Mouse (Mus musculus) fibroblast of lung, adult 2 months (primary cell): Measurements from ENCODE around the gene Thsd1.

Source experiments
- DNase-seq: peaks from one replicate; pipeline ENCODE4 v3.0.0-alpha.2; 2011; ENCODE audit warnings: low read depth

Gene Thsd1

DNA sequence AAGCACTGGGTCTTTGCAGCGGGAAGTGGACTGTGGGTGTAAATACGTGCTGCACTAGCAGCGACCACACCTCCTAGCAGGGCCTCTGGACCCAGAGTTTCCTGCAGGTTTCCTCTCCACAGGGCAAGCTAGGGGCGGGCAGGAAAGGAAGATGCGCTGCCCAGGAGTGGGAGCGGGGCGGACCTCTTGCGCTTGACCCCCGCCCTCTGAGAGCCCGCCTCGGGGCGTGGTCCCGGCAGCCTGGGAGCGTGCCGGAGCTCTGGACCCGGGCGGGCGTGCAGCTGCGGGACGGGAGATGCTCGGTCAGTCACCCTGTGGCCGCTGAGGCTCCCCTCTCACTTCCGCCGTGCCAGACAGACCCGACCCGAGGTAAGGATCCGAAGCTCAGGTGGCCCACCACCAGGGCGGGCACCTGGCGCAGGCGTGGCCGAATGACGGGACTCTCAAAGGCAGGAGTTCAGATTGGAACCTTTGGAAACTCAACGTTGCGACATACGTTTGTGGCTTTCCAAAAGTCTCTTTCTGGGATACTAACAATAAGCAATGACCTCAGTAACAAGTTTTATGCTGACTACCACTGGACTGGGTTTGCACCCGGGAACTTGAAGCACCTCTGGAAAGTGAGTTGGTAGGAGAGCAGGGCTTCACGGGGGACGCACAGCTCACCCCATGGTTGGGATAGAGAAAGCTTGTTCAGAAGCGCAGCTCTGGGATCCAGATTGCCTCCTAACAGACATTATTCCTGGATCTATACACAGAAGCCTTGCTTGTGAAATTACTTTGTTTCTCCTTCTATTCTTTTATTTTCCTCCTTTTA is at the start of gene Thsd1:
Thsd1 (plus strand) TSS at position 253 of the 817 bp plus-strand sequence.
- no peak for DNase-seq

- DNase-seq, result no peak
These were observed 42.2 kb upstream of the Thsd1 start for GRCm38 (mm10) chr8:22184884-22185283.

- peak; percentile 78 for DNase-seq
These were observed 41.4 kb upstream of the Thsd1 start, which contains the start of gene Ckap2 for GRCm38 (mm10) chr8:22185431-22186397. Gene Ckap2 (minus strand): TSS chr8:22185819.

DNA sequence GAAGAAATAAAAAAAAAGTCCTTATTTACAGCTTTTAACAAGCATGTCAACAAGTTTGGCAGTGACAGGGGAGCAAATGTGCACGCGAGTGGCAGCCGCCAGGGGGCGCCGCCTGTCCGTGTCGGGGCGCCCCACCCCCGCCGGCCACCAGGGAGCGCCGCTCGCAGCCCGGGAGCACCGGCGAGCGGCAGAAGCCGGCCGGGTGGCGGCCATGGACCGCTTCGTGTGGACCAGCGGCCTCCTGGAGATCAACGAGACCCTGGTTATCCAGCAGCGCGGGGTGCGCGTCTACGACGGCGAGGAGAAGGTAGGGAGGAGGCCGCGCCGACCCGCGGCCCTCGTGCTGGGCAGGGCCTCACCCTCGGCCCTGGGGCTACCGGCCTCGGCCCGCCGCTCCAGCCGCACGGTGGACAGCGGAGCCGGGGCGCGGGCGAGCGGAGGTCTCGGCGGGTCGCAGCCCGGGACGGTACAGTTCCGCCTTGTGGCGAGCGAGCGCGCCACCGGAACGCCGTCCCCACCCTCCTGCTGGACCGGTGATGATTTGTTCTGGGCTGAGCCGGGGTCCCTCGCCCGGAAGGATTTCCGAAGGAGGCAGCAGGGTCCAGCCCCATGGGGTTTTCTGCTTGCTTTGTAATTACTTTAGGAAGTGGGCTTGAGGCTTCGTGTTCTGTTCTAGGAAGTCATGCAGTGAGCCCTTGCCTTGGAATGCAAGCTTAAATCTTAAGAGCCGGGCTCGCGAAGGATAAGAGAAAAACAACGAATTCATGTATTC is 34.3 kb upstream of the Thsd1 start, which contains the start of gene Vps36:
Vps36 (plus strand) TSS at position 150 of the 772 bp plus-strand sequence.
- peak; percentile 49 for DNase-seq

DNA sequence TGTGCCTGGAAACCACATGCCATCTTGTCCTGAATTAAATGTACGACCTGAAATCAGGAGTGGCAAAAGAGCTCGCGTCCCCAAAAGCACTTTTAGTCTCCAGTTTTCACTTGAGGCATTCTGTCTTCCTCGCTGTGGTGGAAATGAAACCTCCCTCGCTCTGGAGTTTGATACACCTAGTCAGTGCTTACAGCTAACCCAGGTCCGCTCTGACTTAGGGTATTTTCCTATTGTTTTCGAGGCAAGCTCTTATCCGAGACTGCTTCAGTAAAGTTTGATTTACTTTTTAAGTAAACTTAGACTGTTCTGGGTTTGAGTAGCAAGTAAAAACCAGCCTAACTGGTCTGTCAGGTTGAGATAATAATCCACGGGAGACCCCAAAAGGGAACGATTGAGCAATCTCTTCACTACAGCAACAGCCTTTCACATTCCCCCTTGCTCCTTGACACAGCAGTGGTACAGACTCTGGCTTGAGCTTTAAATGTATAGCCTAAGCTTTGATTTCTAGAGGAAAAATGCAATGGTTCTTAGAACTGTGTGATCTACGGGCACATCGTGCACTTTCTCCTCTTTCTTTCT is 33.6 kb upstream of the Thsd1 start:
- no peak for DNase-seq

- DNase-seq, result no peak
These were observed 29.2 kb upstream of the Thsd1 start for GRCm38 (mm10) chr8:22197914-22198313.

DNA sequence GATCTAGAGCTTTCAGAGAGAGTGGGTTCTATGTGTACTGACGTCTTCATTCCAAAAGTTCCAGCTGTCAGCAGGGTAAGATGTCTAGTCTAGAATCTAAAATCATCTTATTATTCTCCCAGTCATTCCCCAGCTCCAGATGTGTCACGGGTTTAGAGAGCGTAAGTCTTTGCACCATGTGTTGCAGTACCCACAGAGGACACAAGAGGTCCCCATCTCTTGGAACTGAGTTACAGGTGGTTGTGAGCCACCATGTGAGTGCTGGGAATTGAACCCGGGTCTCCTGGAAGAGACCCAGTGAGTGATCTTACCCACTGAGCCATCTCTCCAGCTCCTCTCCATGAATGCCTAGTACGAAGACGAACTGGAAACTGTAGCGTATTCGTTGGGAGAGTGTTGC is 27.6 kb upstream of the Thsd1 start:
- DNase-seq, result no peak

- no peak for DNase-seq
These were observed 19.6 kb upstream of the Thsd1 start for GRCm38 (mm10) chr8:22207535-22207934.

DNA sequence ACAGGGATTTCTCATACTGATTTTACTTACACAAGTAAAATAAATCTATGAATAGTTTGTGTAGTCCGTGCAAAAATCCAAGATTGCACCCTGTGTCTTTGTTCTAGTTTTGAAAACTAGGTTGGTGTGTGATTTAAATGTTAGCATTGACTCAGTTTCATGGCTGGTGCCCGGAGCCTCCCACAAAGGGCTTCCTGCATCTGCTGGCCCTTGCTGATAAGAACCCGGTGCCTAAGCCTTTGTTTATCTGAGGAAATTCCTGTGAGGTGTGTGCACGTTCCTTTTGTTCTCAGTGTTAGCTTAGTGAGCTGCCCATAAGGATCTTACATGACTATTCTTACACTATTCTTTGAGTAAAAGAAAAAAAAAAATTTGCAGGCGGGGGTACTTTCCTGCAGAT is 18.1 kb upstream of the Thsd1 start:
- DNase-seq, result no peak

DNA sequence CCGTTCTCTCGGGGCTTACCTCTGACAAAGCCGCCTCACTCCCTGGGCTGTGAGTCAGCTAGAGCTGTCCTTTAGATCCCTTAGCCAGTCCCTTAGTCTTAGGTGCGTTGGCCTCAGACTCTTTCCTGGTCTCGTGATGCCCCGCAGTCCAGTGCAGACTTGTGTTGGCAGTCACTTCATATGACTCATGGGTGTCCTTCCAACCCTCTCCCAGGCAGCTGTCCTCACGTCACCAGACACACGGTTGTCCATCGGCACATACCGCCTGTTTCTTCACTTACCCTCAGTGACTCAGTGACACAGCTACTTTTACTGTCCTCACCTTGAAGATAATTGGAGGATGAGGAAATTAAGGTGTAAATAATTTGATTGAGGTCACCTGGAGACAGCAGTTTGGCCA is 12.3 kb upstream of the Thsd1 start:
- DNase-seq, result no peak

DNA sequence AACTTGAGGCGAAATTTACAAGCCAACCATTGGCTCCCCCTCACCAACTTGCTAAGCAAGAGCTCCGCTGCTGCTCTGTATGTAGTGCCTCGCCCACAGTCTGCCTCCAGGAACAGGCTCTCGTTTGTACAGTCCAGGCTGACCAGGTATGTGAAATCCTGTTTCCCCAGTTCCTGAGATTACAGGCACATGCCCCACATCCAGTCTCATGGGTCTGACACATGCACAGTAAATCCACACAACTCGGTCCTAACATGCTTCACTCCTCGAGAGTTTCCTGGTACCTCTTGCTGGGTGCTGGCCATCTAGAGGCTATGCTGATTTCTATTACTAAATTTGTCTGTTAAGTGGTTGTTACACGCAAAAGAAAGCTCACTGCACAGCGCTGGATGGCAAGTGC is 752 bp upstream of the Thsd1 start:
- DNase-seq, result no peak

- DNase-seq, result no peak
These were observed 1.5 kb downstream of the Thsd1 start for GRCm38 (mm10) chr8:22228621-22229020.

- no peak for DNase-seq
These were observed 15.9 kb downstream of the Thsd1 start for GRCm38 (mm10) chr8:22242986-22243385.

DNA sequence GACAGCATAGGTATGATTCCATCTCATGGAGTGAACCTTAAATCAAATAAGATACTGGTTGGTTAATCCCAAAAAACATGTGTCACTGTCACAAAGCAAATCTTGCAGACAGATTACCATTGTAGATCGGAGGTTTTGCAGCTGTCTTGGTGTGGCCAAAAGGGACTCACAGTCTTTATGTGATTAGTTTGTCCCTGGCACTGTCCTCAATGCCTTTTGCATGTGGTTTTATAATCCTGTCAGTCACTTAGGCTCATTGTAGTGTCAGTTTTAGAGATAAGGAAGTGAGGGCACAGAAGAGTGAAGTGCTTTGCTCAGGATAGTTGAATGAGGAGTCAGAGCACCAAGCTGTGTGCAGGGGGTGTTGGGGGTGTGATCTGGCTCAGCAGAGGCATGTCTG is 18.6 kb downstream of the Thsd1 start:
- DNase-seq, result no peak

- DNase-seq, result no peak
These were observed 20.8 kb downstream of the Thsd1 start for GRCm38 (mm10) chr8:22247956-22248355.

DNA sequence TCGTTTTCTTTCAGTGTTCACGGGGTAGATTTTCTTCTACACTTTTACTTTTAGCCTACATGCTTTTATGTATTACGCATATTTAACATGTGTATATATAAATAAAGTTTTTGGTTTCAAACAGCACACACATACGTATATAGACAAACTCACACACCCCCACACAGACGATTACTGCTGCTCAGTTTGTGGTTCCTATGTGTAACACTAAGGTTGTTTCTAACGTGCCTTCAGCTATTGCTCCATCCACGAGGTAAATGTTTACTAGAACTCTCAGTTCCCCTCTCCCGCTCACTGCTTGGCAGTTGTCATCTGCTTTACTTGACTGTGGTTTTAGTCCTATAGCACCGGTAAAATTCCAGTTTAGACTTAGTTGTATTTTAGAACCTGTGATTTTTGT is 22.0 kb downstream of the Thsd1 start:
- DNase-seq, result no peak

GRCm38 (mm10) chr8:22258946-22259450 is 31.9 kb downstream of the Thsd1 start:
- no peak for DNase-seq

DNA sequence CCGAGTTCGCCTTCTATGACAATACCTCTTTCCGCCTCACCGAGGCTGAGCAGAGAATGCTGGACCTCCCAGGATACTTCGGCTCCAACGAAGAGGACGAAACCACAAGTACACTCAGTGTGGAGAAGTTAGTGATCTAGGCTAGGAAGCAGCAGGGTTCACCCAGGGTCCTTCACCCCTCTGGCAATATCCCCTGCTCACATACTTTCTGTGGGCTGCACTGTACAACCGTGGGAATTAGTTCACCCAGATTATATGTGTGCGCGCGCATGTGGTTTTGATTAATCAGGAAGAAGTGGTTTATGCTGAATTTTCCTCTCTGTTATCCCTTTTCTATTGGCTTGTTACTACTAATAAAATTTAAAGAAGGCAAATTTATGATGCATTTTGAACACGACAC is 32.4 kb downstream of the Thsd1 start:
- no peak for DNase-seq

DNA sequence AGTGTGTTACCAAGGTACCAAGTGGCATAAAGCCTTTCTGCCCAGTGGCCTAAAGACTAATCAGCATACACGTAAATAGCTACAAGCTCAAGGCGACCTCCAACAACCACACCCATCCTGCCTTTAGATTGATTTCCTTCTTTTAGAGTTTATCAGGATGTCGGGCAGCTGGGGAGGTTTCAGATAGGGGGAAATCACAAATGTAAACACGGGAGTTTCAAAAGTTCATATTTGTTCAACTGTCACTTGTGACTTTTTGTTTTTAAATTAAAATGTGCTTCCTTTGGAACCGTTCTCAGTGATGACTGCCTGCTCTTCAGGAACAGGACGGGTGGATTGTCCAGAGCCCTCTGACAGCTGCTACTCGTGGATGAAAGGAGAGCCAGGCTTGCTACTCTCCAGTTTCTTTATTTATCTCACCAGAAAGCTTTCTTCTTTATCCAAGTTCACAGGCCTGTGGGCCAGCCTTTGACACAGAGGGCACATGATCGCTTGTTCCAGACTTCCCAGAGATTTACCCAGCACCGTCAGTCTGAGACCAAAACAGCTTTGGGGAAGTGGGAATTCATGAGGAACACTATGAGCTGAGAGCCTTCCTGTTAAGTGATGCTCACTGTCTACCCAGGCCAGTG is 33.1 kb downstream of the Thsd1 start:
- DNase-seq, result no peak

- DNase-seq, result peak; percentile 65
These were observed 35.2 kb downstream of the Thsd1 start for GRCm38 (mm10) chr8:22262267-22262666.

GRCm38 (mm10) chr8:22264292-22264691 is 37.2 kb downstream of the Thsd1 start:
- no peak for DNase-seq
